Mouse (Mus musculus) midbrain, embryonic 11.5 days (tissue): ENCODE results near the gene Rab35. TPM values are rescaled to one million over a fixed set of nuclear protein-coding genes. Genes with fewer than 3 reads are reported as not detected.

ENCODE experiments used
- microRNA-seq: library from miRNA; unstranded; fragments of <30 nt; microRNA quantifications from one replicate; pipeline ENCODE4, GENCODE M21; 2017
- polyA plus RNA-seq: library from polyadenylated mRNA; unstranded; fragments of >200 nt; fragmentation: Nextera tagmentation; extraction: Ambion mirVana; gene quantifications from 2 replicates; pipeline ENCODE4 v1.2.1, GENCODE M21; 2014

The Rab35 gene
- polyA plus RNA-seq, 1 experiment from 2014 or later, result 19.6 TPM

Small RNAs within 50 kb of the gene (microRNA-seq; reads per million reads assigned to microRNA genes)
- 0.57 reads per million for gene Mir7030

Other genes starting within 250 kb of the Rab35 start
- 199 and 227 TPM in 2 replicates for gene Msi1, start 202.3 kb upstream of the Rab35 start, polyA plus RNA-seq
- not detected in 2 replicates for gene Pla2g1b, start 165.6 kb upstream of the Rab35 start, polyA plus RNA-seq
- 16.2 and 18.9 TPM in 2 replicates for gene Sirt4, start 147.2 kb upstream of the Rab35 start, polyA plus RNA-seq
- 7.3 and 7.7 TPM in 2 replicates for gene Pxn, start 125.2 kb upstream of the Rab35 start, polyA plus RNA-seq
- 1,161 and 1,182 TPM in 2 replicates for gene Rplp0, start 72.4 kb upstream of the Rab35 start, polyA plus RNA-seq
- 27.6 and 32.2 TPM in 2 replicates for gene Gcn1l1, start 66.7 kb upstream of the Rab35 start, polyA plus RNA-seq
- 11.4 and 12.4 TPM in 2 replicates for gene Bicdl1, start 99.7 kb downstream of the Rab35 start, polyA plus RNA-seq
- 27.6 and 30.7 TPM in 2 replicates for gene Cit, start 213.4 kb downstream of the Rab35 start, polyA plus RNA-seq